Mouse (Mus musculus): ENCODE data around the gene Slc4a3. TPM values are rescaled to one million over a fixed set of nuclear protein-coding genes. Genes with fewer than 3 reads are reported as not detected.

Gene Slc4a3
- polyA plus RNA-seq, 2 experiments: 21.5 to 101 TPM

GRCm38 (mm10) chr1:75524679-75525078, 21.4 kb upstream of the Slc4a3 start:
- no peak for TF ChIP-seq POLR2A (IDR thresholded peaks at IDR 0.05; ENCODE audit: borderline replicate concordance, extremely low read depth, insufficient read depth, insufficient read length)
- H3K36me3 ChIP-seq (ENCODE audit: control insufficient read depth, insufficient read depth, low read length): peaks cover 29% of the 10 kb centered on the region
- H3K27me3 ChIP-seq (ENCODE audit: control insufficient read depth, insufficient read depth, low read length): no peaks in the 10 kb centered on the region
- no peak overlapping the region for H3K4me3 ChIP-seq (replicated peaks; ENCODE audit: low read length)
- H3K27ac ChIP-seq (replicated peaks; ENCODE audit: low read depth, low read length): no peak overlapping the region
- 90% methylated on average over 7 of the region's 7 CpGs for WGBS
- H3K9ac ChIP-seq (ENCODE audit: low read depth, low read length, severe bottlenecking): no peak overlapping the region
- ATAC-seq (ENCODE audit: low FRiP score, low read depth): no peak
- DNase-seq (ENCODE audit: low spot score): no peak
- no peaks in the 10 kb centered on the region for H3K9me3 ChIP-seq (ENCODE audit: control insufficient read depth, low read length)
- H3K4me1 ChIP-seq (ENCODE audit: control insufficient read depth, insufficient read depth, low read length): peaks cover 16% of the 10 kb centered on the region
- no peak overlapping the region for H3K4me2 ChIP-seq (replicated peaks; ENCODE audit: low read depth, low read length, severe bottlenecking)

- Histone ChIP-seq H3K27ac (replicated peaks; ENCODE audit: low read depth, low read length) (no peak overlapping the region), H3K4me3 (replicated peaks; ENCODE audit: low read length) (no peak overlapping the region), H3K27me3 (ENCODE audit: control insufficient read depth, insufficient read depth, low read length) (no peaks in the 10 kb centered on the region), H3K9me3 (ENCODE audit: control insufficient read depth, low read length) (no peaks in the 10 kb centered on the region), H3K36me3 (ENCODE audit: control insufficient read depth, insufficient read depth, low read length) (peaks cover 65% of the 10 kb centered on the region), H3K4me1 (ENCODE audit: control insufficient read depth, insufficient read depth, low read length) (no peaks in the 10 kb centered on the region), H3K4me2 (replicated peaks; ENCODE audit: low read depth, low read length, severe bottlenecking) (no peak overlapping the region), H3K9ac (ENCODE audit: low read depth, low read length, severe bottlenecking) (no peak overlapping the region)
- WGBS: 89% methylated on average over 4 of the region's 4 CpGs
- no peak for TF ChIP-seq POLR2A (IDR thresholded peaks at IDR 0.05; ENCODE audit: borderline replicate concordance, extremely low read depth, insufficient read depth, insufficient read length)
- DNase-seq (ENCODE audit: low spot score) (no peak), ATAC-seq (ENCODE audit: low FRiP score, low read depth) (no peak)
Observed at GRCm38 (mm10) chr1:75530546-75530945, 15.5 kb upstream of the Slc4a3 start.

- no peak for TF ChIP-seq POLR2A (IDR thresholded peaks at IDR 0.05; ENCODE audit: borderline replicate concordance, extremely low read depth, insufficient read depth, insufficient read length)
- H3K27me3 ChIP-seq (ENCODE audit: control insufficient read depth, insufficient read depth, low read length): no peaks in the 10 kb centered on the region
- no peak overlapping the region for H3K27ac ChIP-seq (replicated peaks; ENCODE audit: low read depth, low read length)
- WGBS: 88% methylated on average over 19 of the region's 19 CpGs
- no peak overlapping the region for H3K4me2 ChIP-seq (replicated peaks; ENCODE audit: low read depth, low read length, severe bottlenecking)
- no peaks in the 10 kb centered on the region for H3K4me1 ChIP-seq (ENCODE audit: control insufficient read depth, insufficient read depth, low read length)
- DNase-seq (ENCODE audit: low spot score) (no peak), ATAC-seq (ENCODE audit: low FRiP score, low read depth) (no peak)
- no peak overlapping the region for H3K9ac ChIP-seq (ENCODE audit: low read depth, low read length, severe bottlenecking)
- H3K9me3 ChIP-seq (ENCODE audit: control insufficient read depth, low read length): no peaks in the 10 kb centered on the region
- H3K36me3 ChIP-seq (ENCODE audit: control insufficient read depth, insufficient read depth, low read length): peaks cover 59% of the 10 kb centered on the region
- H3K4me3 ChIP-seq (replicated peaks; ENCODE audit: low read length): no peak overlapping the region
Observed at GRCm38 (mm10) chr1:75532280-75533172, 13.5 kb upstream of the Slc4a3 start.

GRCm38 (mm10) chr1:75533325-75534252, 12.5 kb upstream of the Slc4a3 start:
- Histone ChIP-seq H3K9me3 (ENCODE audit: control insufficient read depth, low read length) (no peaks in the 10 kb centered on the region), H3K9ac (ENCODE audit: low read depth, low read length, severe bottlenecking) (no peak overlapping the region), H3K4me1 (ENCODE audit: control insufficient read depth, insufficient read depth, low read length) (no peaks in the 10 kb centered on the region), H3K4me2 (replicated peaks; ENCODE audit: low read depth, low read length, severe bottlenecking) (no peak overlapping the region), H3K36me3 (ENCODE audit: control insufficient read depth, insufficient read depth, low read length) (peaks cover 57% of the 10 kb centered on the region), H3K27ac (replicated peaks; ENCODE audit: low read depth, low read length) (no peak overlapping the region), H3K4me3 (replicated peaks; ENCODE audit: low read length) (no peak overlapping the region), H3K27me3 (ENCODE audit: control insufficient read depth, insufficient read depth, low read length) (no peaks in the 10 kb centered on the region)
- 83% methylated on average over 17 of the region's 19 CpGs for WGBS
- TF ChIP-seq POLR2A (IDR thresholded peaks at IDR 0.05; ENCODE audit: borderline replicate concordance, extremely low read depth, insufficient read depth, insufficient read length): no peak
- ATAC-seq (ENCODE audit: low FRiP score, low read depth): no peak
- DNase-seq (ENCODE audit: low spot score): no peak

- Histone ChIP-seq H3K4me2 (replicated peaks; ENCODE audit: low read depth, low read length, severe bottlenecking) (no peak overlapping the region), H3K9me3 (ENCODE audit: control insufficient read depth, low read length) (0 out of 2 replicates have a peak, but pooled peaks cover under 1% of the 10 kb centered on the region), H3K27me3 (ENCODE audit: control insufficient read depth, insufficient read depth, low read length) (no peaks in the 10 kb centered on the region), H3K9ac (ENCODE audit: low read depth, low read length, severe bottlenecking) (no peak overlapping the region), H3K4me3 (replicated peaks; ENCODE audit: low read length) (no peak overlapping the region), H3K27ac (replicated peaks; ENCODE audit: low read depth, low read length) (no peak overlapping the region), H3K4me1 (ENCODE audit: control insufficient read depth, insufficient read depth, low read length) (no peaks in the 10 kb centered on the region), H3K36me3 (ENCODE audit: control insufficient read depth, insufficient read depth, low read length) (peaks cover 30% of the 10 kb centered on the region)
- no peak for TF ChIP-seq POLR2A (IDR thresholded peaks at IDR 0.05; ENCODE audit: borderline replicate concordance, extremely low read depth, insufficient read depth, insufficient read length)
- ATAC-seq (ENCODE audit: low FRiP score, low read depth) (no peak), DNase-seq (ENCODE audit: low spot score) (no peak)
- WGBS: 66% methylated on average over 2 of the region's 2 CpGs
Observed at GRCm38 (mm10) chr1:75537587-75537986, 8.5 kb upstream of the Slc4a3 start.

Data from limb, embryonic 14.5 days (tissue).